ENCODE assay signal across 8 mouse cellular contexts in genomic region chr7:30072146-30073028, GRCm38 (mm10). TPM values are rescaled to one million over a fixed set of nuclear protein-coding genes. Genes with fewer than 3 reads are reported as not detected.
DNase-seq lines count a peak whose midpoint lies in the region; ATAC-seq and TF ChIP-seq lines count a peak whose summit lies in the region.

Zfp82 (minus strand) TSS chr7:30072900.

- WGBS in embryonic facial prominence, embryonic 13.5 days: under 1% methylated on average over 50 of the region's 50 CpGs
- WGBS in heart, adult 2 months: under 1% methylated on average over 50 of the region's 50 CpGs
- WGBS in liver, adult 2 months: 1% methylated on average over 50 of the region's 50 CpGs

- H3K4me2 ChIP-seq in embryonic facial prominence, embryonic 13.5 days: peak within 1 kb of the TSS; percentile 96
- H3K4me2 ChIP-seq in myocyte (ENCODE audit: low read depth): peak within 1 kb of the TSS; percentile 65

- H3K9ac ChIP-seq in embryonic facial prominence, embryonic 13.5 days: peak within 1 kb of the TSS; percentile 84
- peak within 1 kb of the TSS; percentile 91 for H3K9ac ChIP-seq in heart, adult 2 months (ENCODE audit: low read depth, low read length)
- peak within 1 kb of the TSS; percentile 70 for H3K9ac ChIP-seq in liver, adult 2 months (ENCODE audit: low read depth, low read length)

- peak; percentile 95 for DNase-seq in A20 (ENCODE audit: low read depth, low spot score)
- peak; percentile 61 for DNase-seq in adrenal gland, postnatal 4 days (ENCODE audit: low spot score in 2 of 2)
- DNase-seq in heart, adult 2 months: peak; percentile 88 to 90
- peak; percentile 63 to 69 for DNase-seq in kidney, adult 8-10 months
- peak; percentile 44 for DNase-seq in liver, adult 2 months (ENCODE audit: extremely low read depth, low read depth, low spot score)
- peak; percentile 77 to 90 for DNase-seq in spleen, postnatal 4 days (ENCODE audit: low spot score in 2 of 2)

- TF ChIP-seq POLR2A in heart, adult 2 months (IDR thresholded peaks at IDR 0.05; ENCODE audit: insufficient read depth, low read depth, low read length): peak; percentile 79
- TF ChIP-seq POLR2A in liver, adult 2 months (IDR thresholded peaks at IDR 0.05; ENCODE audit: extremely low read depth, insufficient read depth, low read length): no peak
- TF ChIP-seq POLR2A in myocyte (IDR thresholded peaks at IDR 0.05; ENCODE audit: insufficient read length, low read depth): peak; percentile 84

- peak within 1 kb of the TSS; percentile 81 for H3K27ac ChIP-seq in embryonic facial prominence, embryonic 13.5 days
- peak within 1 kb of the TSS; percentile 58 for H3K27ac ChIP-seq in heart, adult 2 months
- no peak within 1 kb of the TSS for H3K27ac ChIP-seq in liver, adult 2 months (replicated peaks; ENCODE audit: insufficient read depth, low read depth, low read length)

- H3K4me1 ChIP-seq in embryonic facial prominence, embryonic 13.5 days: 0 out of 2 replicates have a peak, but pooled peaks cover 4% of the 10 kb centered on the region
- H3K4me1 ChIP-seq in heart, adult 2 months (ENCODE audit: control insufficient read depth, insufficient read depth, low read length): peaks cover 2% of the 10 kb centered on the region; the same call in 1 of the 2 replicates
- H3K4me1 ChIP-seq in liver, adult 2 months (ENCODE audit: control insufficient read depth, insufficient read depth, low read length): no peaks in the 10 kb centered on the region; the same call in 1 of the 2 replicates

- peak; percentile 76; the same call in 1 of the 2 replicates for ATAC-seq in embryonic facial prominence, embryonic 13.5 days (ENCODE audit: insufficient number of reproducible peaks, insufficient read depth, low FRiP score, low TSS enrichment, low read depth)

- H3ac ChIP-seq in myocyte (ENCODE audit: control insufficient read depth, insufficient read length): peak within 1 kb of the TSS; percentile 67

- TF ChIP-seq EP300 in heart, adult 2 months (IDR thresholded peaks at IDR 0.05; ENCODE audit: insufficient read depth, low read depth, low read length): no peak

- H3K4me3 ChIP-seq in embryonic facial prominence, embryonic 13.5 days: peak within 1 kb of the TSS; percentile 83
- H3K4me3 ChIP-seq in heart, adult 2 months: peak within 1 kb of the TSS; percentile 78
- peak within 1 kb of the TSS; percentile 87 for H3K4me3 ChIP-seq in liver, adult 2 months (ENCODE audit: insufficient read depth, low read depth, low read length)
- H3K4me3 ChIP-seq in myocyte: peak within 1 kb of the TSS; percentile 55

- no peaks in the 10 kb centered on the region for H3K79me2 ChIP-seq in heart, adult 2 months (replicated peaks; ENCODE audit: control insufficient read depth, insufficient read depth, low read length)
- no peaks in the 10 kb centered on the region for H3K79me2 ChIP-seq in liver, adult 2 months (ENCODE audit: control insufficient read depth, insufficient read depth, low read length)
- H3K79me2 ChIP-seq in myocyte (ENCODE audit: control insufficient read depth, insufficient read depth): no peaks in the 10 kb centered on the region

- H3K36me3 ChIP-seq in embryonic facial prominence, embryonic 13.5 days: peaks cover 42% of the 10 kb centered on the region
- no peaks in the 10 kb centered on the region for H3K36me3 ChIP-seq in heart, adult 2 months (ENCODE audit: control insufficient read depth, insufficient read depth, low read length)
- no peaks in the 10 kb centered on the region for H3K36me3 ChIP-seq in liver, adult 2 months (ENCODE audit: control insufficient read depth, insufficient read depth, low read length)
- H3K36me3 ChIP-seq in myocyte (ENCODE audit: control insufficient read depth, insufficient read depth): peaks cover 2% of the 10 kb centered on the region

- no peaks in the 10 kb centered on the region for H3K27me3 ChIP-seq in embryonic facial prominence, embryonic 13.5 days
- H3K27me3 ChIP-seq in heart, adult 2 months (ENCODE audit: control insufficient read depth, insufficient read depth, low read length): no peaks in the 10 kb centered on the region
- H3K27me3 ChIP-seq in liver, adult 2 months (ENCODE audit: control insufficient read depth, insufficient read depth, low read length): no peaks in the 10 kb centered on the region
- no peaks in the 10 kb centered on the region for H3K27me3 ChIP-seq in myocyte (ENCODE audit: control insufficient read depth, insufficient read depth, insufficient read length)

- no peaks in the 10 kb centered on the region for H3K9me3 ChIP-seq in embryonic facial prominence, embryonic 13.5 days

- no peak for TF ChIP-seq CTCF in heart, adult 2 months (IDR thresholded peaks at IDR 0.05)
- no peak for TF ChIP-seq CTCF in liver, adult 2 months (IDR thresholded peaks at IDR 0.05; ENCODE audit: low read depth, low read length)

- intact Hi-C loops in heart, adult 2 months (cut with DNase I): loop anchor here (2.0 kb wide), 1 partner anchor 16 kb away; no protein-coding TSS in a partner anchor

TF ChIP-seq in myocyte, 11 proteins besides CTCF, POLR2A, EP300 and RAD21:
- TF ChIP-seq MYOG (IDR thresholded peaks at IDR 0.05; ENCODE audit: control insufficient read depth in 1 of 3, insufficient read depth in 1 of 3, insufficient read length in 2 of 3, low read depth in 2 of 3) (peak in 2 of 3 experiments; percentile 20 to 40), MAX (IDR thresholded peaks at IDR 0.05; ENCODE audit: low read depth) (no peak), USF1 (IDR thresholded peaks at IDR 0.05; ENCODE audit: low read depth) (no peak), TCF3 (IDR thresholded peaks at IDR 0.05; ENCODE audit: insufficient read length, low read depth) (no peak), POLR2AphosphoS2 (IDR thresholded peaks at IDR 0.05; ENCODE audit: insufficient read length, low read depth) (peak; percentile 77), CEBPB (IDR thresholded peaks at IDR 0.05; ENCODE audit: insufficient read depth, poor library complexity, severe bottlenecking) (no peak), E2F4 (IDR thresholded peaks at IDR 0.05; ENCODE audit: insufficient read depth) (no peak), SRF (IDR thresholded peaks at IDR 0.05; ENCODE audit: control insufficient read depth, insufficient read length, low read depth) (no peak), MYOD1 (IDR thresholded peaks at IDR 0.05; ENCODE audit: control insufficient read depth in 1 of 3, insufficient read length in 2 of 3, low read depth in 2 of 3) (peak in 2 of 3 experiments; percentile 6 to 26), REST (IDR thresholded peaks at IDR 0.05; ENCODE audit: insufficient read depth, insufficient read length) (no peak), TCF12 (IDR thresholded peaks at IDR 0.05; ENCODE audit: insufficient read depth, poor library complexity, severe bottlenecking) (no peak)

RNA-seq across cellular contexts. Expression of gene Zfp82, which starts in this region (rescaled TPM):
- 1 to 10 TPM; 1.4 to 2.3 TPM for total RNA-seq in adrenal gland, postnatal 4 days (2021)
- polyA plus RNA-seq in embryonic facial prominence, embryonic 13.5 days (2015; fragmentation: Nextera tagmentation; extraction: Ambion mirVana): 8.3 and 10.8 TPM in 2 replicates
- total RNA-seq in heart, adult 2 months (2021): 1 to 10 TPM; 1.3 to 2.8 TPM
- 0.74 and 0.91 TPM in 2 replicates for polyA plus RNA-seq in heart, adult 2 months (2012; rRNA removed)
- 0.40 and 0.46 TPM in 2 replicates for total RNA-seq in liver, adult 2 months (2014; rRNA removed)
- polyA plus RNA-seq in liver, adult 2 months (2012; rRNA removed): 0.04 and 0.14 TPM in 2 replicates
- 2.8 TPM for polyA plus RNA-seq in myocyte (2012; fragmentation: generic; extraction: Trizol)

Comparison
In these comparisons a context has a peak if more than half of its experiments do, and no peak if none do; other contexts are left out.
1. Peak in DNase-seq, H3K4me3 ChIP-seq and H3K9ac ChIP-seq in liver, adult 2 months; RNA of the gene not detected or under 1 TPM.
2. DNase-seq: peak in every context shown above with its lines; median percentile 95 in A20; 89 in heart, adult 2 months; 84 in spleen, postnatal 4 days; 66 in kidney, adult 8-10 months; 61 in adrenal gland, postnatal 4 days; 44 in liver, adult 2 months.